Mouse (Mus musculus): Measurements from ENCODE around the gene Pttg1ip. TPM values are rescaled to one million over a fixed set of nuclear protein-coding genes. Genes with fewer than 3 reads are reported as not detected.
A peak's percentile ranks its signal among the peaks of the same experiment; 100 is the strongest.

The Pttg1ip gene
- polyA plus RNA-seq, 1 experiment: 223 TPM

- peaks cover 29% of the 10 kb centered on the region for H3K4me1 ChIP-seq (ENCODE audit: control insufficient read depth, insufficient read depth, low read length)
- no peak for DNase-seq
- WGBS: 18% methylated on average over 7 of the region's 7 CpGs
- H3K4me3 ChIP-seq (replicated peaks; ENCODE audit: extremely low read depth, low read depth, low read length): no peak overlapping the region
- no peak for TF ChIP-seq POLR2A (IDR thresholded peaks at IDR 0.05; ENCODE audit: borderline replicate concordance, extremely low read depth, low read depth, low read length)
- TF ChIP-seq CTCF (IDR thresholded peaks at IDR 0.05; ENCODE audit: insufficient read depth, low read length): no peak
Observed at GRCm38 (mm10) chr10:77626591-77626990, 45.1 kb downstream of the Pttg1ip start.

GRCm38 (mm10) chr10:77627497-77627896, 46.0 kb downstream of the Pttg1ip start:
- TF ChIP-seq POLR2A (IDR thresholded peaks at IDR 0.05; ENCODE audit: borderline replicate concordance, extremely low read depth, low read depth, low read length) (no peak), CTCF (IDR thresholded peaks at IDR 0.05; ENCODE audit: insufficient read depth, low read length) (peak; percentile 100)
- DNase-seq: peak; percentile 75

GRCm38 (mm10) chr10:77629163-77629562, 47.6 kb downstream of the Pttg1ip start:
- Histone ChIP-seq H3K4me3 (replicated peaks; ENCODE audit: extremely low read depth, low read depth, low read length) (no peak overlapping the region), H3K4me1 (ENCODE audit: control insufficient read depth, insufficient read depth, low read length) (peaks cover 22% of the 10 kb centered on the region)
- 71% methylated on average over 3 of the region's 3 CpGs for WGBS
- no peak for DNase-seq
- TF ChIP-seq POLR2A (IDR thresholded peaks at IDR 0.05; ENCODE audit: borderline replicate concordance, extremely low read depth, low read depth, low read length) (no peak), CTCF (IDR thresholded peaks at IDR 0.05; ENCODE audit: insufficient read depth, low read length) (no peak)

More at GRCm38 (mm10) chr10:77627497-77627896, 46.0 kb downstream of the Pttg1ip start:
- Histone ChIP-seq H3K4me1 (ENCODE audit: control insufficient read depth, insufficient read depth, low read length) (peaks cover 28% of the 10 kb centered on the region), H3K4me3 (replicated peaks; ENCODE audit: extremely low read depth, low read depth, low read length) (no peak overlapping the region)
- 28% methylated on average over 2 of the region's 2 CpGs for WGBS

- DNase-seq: no peak
- TF ChIP-seq POLR2A (IDR thresholded peaks at IDR 0.05; ENCODE audit: borderline replicate concordance, extremely low read depth, low read depth, low read length) (no peak), CTCF (IDR thresholded peaks at IDR 0.05; ENCODE audit: insufficient read depth, low read length) (0 out of 2 replicates have a peak, but pooled peaks have one; percentile 22)
- 69% methylated on average over 1 of the region's 1 CpGs for WGBS
- Histone ChIP-seq H3K4me1 (ENCODE audit: control insufficient read depth, insufficient read depth, low read length) (peaks cover 18% of the 10 kb centered on the region), H3K4me3 (replicated peaks; ENCODE audit: extremely low read depth, low read depth, low read length) (no peak overlapping the region)
Observed at GRCm38 (mm10) chr10:77629970-77630369, 48.5 kb downstream of the Pttg1ip start.

GRCm38 (mm10) chr10:77634016-77634415, 52.5 kb downstream of the Pttg1ip start:
- no peak for DNase-seq
- 65% methylated on average over 6 of the region's 6 CpGs for WGBS
- TF ChIP-seq CTCF (IDR thresholded peaks at IDR 0.05; ENCODE audit: insufficient read depth, low read length) (no peak), POLR2A (IDR thresholded peaks at IDR 0.05; ENCODE audit: borderline replicate concordance, extremely low read depth, low read depth, low read length) (no peak)

GRCm38 (mm10) chr10:77634452-77635231, 53.1 kb downstream of the Pttg1ip start:
- 11% methylated on average over 13 of the region's 13 CpGs for WGBS
- no peak for TF ChIP-seq CTCF (IDR thresholded peaks at IDR 0.05; ENCODE audit: insufficient read depth, low read length)
- no peak for TF ChIP-seq POLR2A (IDR thresholded peaks at IDR 0.05; ENCODE audit: borderline replicate concordance, extremely low read depth, low read depth, low read length)
- Histone ChIP-seq H3K4me3 (replicated peaks; ENCODE audit: extremely low read depth, low read depth, low read length) (no peak overlapping the region), H3K4me1 (ENCODE audit: control insufficient read depth, insufficient read depth, low read length) (peaks cover 19% of the 10 kb centered on the region)
- DNase-seq: no peak

More at GRCm38 (mm10) chr10:77634016-77634415, 52.5 kb downstream of the Pttg1ip start:
- Histone ChIP-seq H3K4me1 (ENCODE audit: control insufficient read depth, insufficient read depth, low read length) (peaks cover 18% of the 10 kb centered on the region), H3K4me3 (replicated peaks; ENCODE audit: extremely low read depth, low read depth, low read length) (no peak overlapping the region)

GRCm38 (mm10) chr10:77636234-77636922, 54.9 kb downstream of the Pttg1ip start:
- Histone ChIP-seq H3K4me1 (ENCODE audit: control insufficient read depth, insufficient read depth, low read length) (peaks cover 19% of the 10 kb centered on the region), H3K4me3 (replicated peaks; ENCODE audit: extremely low read depth, low read depth, low read length) (no peak overlapping the region)
- no peak for DNase-seq
- WGBS: 83% methylated on average over 7 of the region's 7 CpGs
- TF ChIP-seq POLR2A (IDR thresholded peaks at IDR 0.05; ENCODE audit: borderline replicate concordance, extremely low read depth, low read depth, low read length): no peak
- TF ChIP-seq CTCF (IDR thresholded peaks at IDR 0.05; ENCODE audit: insufficient read depth, low read length): no peak

- no peak overlapping the region for H3K4me3 ChIP-seq (replicated peaks; ENCODE audit: extremely low read depth, low read depth, low read length)
- DNase-seq: no peak
- 62% methylated on average over 6 of the region's 6 CpGs for WGBS
- peaks cover 18% of the 10 kb centered on the region for H3K4me1 ChIP-seq (ENCODE audit: control insufficient read depth, insufficient read depth, low read length)
- no peak for TF ChIP-seq POLR2A (IDR thresholded peaks at IDR 0.05; ENCODE audit: borderline replicate concordance, extremely low read depth, low read depth, low read length)
- TF ChIP-seq CTCF (IDR thresholded peaks at IDR 0.05; ENCODE audit: insufficient read depth, low read length): no peak
Observed at GRCm38 (mm10) chr10:77638956-77639355, 57.4 kb downstream of the Pttg1ip start.

GRCm38 (mm10) chr10:77643160-77643559, 61.6 kb downstream of the Pttg1ip start:
- 50% methylated on average over 7 of the region's 7 CpGs for WGBS
- no peak overlapping the region for H3K4me3 ChIP-seq (replicated peaks; ENCODE audit: extremely low read depth, low read depth, low read length)
- DNase-seq: no peak
- TF ChIP-seq CTCF (IDR thresholded peaks at IDR 0.05; ENCODE audit: insufficient read depth, low read length) (no peak), POLR2A (IDR thresholded peaks at IDR 0.05; ENCODE audit: borderline replicate concordance, extremely low read depth, low read depth, low read length) (no peak)
- H3K4me1 ChIP-seq (ENCODE audit: control insufficient read depth, insufficient read depth, low read length): peaks cover 6% of the 10 kb centered on the region

Data from lung, adult 2 months (tissue).